Mouse (Mus musculus): ENCODE measurements around the gene Tmem161b.
"Not testable (repeated sequence)": the region's sequence is repeated elsewhere in the genome, so short reads cannot be mapped to it uniquely, and the experiment has no call there.

Tmem161b gene

DNA sequence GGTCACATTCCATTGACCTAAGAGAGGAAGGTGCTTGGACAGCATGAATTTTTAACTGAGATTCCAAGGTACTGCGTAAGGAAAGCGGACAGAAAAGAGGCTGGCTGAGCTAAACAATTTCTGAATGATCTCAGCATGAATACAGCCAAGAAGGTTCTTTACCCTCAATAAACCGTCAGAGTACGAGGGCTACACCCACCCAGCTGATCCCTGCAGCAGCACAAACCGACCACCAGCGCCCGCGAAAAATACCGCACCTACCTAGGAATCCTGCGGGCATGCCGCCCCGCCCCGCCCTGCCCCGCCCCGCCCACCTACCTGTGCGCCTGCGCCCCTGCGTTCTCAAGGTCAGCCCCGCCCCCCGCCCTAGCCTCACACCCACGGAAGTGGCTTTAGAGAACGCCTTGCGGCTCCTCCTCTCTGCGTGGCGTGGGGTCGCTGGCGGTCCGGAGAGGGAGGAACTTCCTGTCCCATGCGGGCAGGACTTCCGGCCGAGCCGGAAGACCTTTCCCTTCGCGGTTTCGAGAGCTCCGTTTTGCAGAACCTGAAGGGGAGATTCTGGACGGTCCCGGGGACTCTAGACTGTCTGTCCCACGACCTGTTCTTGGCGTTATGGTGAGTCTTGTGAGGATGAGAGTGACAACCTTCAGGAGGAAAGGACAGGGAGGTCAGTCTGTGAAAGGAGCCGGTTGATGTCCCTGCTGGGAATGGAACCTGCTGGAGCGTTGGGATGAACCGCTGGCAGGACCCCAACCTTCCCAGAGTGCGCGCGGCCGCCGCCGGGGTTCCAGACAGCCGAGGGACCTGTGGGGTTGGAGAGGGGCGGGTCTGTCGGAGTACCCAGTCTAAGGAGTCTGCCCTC, at the start of gene Tmem161b:
TSS of gene Tmem161b (plus strand) at position 477 of the 862 bp plus-strand sequence.
- POLR2A ChIA-PET, result interaction anchor here in 3 of 4 experiments (0.6 to 2.8 kb wide), 23 partner anchors 10 to 1229 kb away, joined by 3 to 23 read pairs (median 4); no protein-coding TSS in a partner anchor
- CTCF ChIA-PET, result interaction anchor here in 2 of 4 experiments (0.6 kb wide), 2 partner anchors 230 to 491 kb away, joined by 3 read pairs; no protein-coding TSS in a partner anchor

DNA sequence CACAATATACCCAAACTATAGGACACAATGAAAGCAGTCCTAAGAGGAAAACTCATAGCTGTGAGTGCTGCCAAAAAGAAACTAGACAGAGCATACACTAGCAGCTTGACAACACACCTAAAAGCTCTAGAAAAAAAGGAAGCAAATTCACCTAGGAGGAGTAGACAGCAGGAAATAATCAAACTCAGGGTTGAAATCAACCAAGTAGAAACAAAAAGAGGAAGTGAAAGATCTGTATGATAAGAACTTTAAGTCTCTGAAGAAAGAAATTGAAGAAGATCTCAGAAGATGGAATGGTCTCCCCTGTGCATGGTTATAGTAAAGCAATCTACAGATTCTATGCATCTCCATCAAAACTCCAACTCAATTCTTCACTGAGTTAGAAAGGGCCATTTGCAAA, 36.3 kb upstream of the Tmem161b start:
- CTCF ChIA-PET, result not testable (repeated sequence)

DNA sequence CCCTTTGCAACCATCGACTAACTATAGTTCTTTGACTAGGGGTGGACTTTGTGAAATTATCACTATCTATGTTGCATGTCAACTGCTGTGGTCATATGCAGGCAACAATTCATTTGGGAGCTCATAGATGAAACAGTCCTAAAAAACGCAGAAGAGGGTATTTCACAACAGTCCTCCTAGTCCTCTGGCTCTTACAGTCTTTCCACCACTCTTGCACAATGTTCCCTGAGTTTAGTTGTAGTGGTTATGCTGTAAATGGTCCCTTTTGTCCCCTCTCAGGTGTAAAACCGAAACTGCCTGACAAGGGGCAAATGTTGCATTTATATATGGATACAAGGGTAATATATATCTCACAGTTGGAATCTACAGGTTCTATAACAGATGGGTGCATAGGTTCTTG, 29.4 kb upstream of the Tmem161b start:
- CTCF ChIA-PET, result no interaction called here

More for the DNA sequence above, 36.3 kb upstream of the Tmem161b start:
- POLR2A ChIA-PET, result not testable (repeated sequence)

DNA sequence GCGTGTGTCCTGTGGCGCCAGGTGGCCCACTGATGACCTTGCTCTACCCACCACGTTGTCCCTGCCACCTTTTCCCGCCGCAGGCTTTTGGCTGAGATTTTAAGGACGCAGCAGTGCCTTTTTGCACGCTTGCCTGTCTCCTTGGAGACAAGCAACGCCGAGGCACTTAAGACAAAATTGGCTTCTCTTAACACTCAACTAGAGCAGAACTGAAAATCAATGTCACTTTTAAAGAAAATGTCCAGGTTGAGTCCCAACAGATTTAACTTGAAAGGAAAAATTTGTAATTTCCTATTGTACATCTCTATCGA, 541 bp downstream of the Tmem161b start:
- ChIA-PET CTCF (interaction anchor here in 1 of 4 experiments (0.6 kb wide), 1 partner anchor 492 kb away, joined by 3 read pairs; no protein-coding TSS in a partner anchor), POLR2A (interaction anchor here in 3 of 4 experiments (0.9 to 2.8 kb wide), 18 partner anchors 9 to 504 kb away, joined by 3 to 23 read pairs (median 4); no protein-coding TSS in a partner anchor)

More for the DNA sequence above, 29.4 kb upstream of the Tmem161b start:
- POLR2A ChIA-PET, result no interaction called here

DNA sequence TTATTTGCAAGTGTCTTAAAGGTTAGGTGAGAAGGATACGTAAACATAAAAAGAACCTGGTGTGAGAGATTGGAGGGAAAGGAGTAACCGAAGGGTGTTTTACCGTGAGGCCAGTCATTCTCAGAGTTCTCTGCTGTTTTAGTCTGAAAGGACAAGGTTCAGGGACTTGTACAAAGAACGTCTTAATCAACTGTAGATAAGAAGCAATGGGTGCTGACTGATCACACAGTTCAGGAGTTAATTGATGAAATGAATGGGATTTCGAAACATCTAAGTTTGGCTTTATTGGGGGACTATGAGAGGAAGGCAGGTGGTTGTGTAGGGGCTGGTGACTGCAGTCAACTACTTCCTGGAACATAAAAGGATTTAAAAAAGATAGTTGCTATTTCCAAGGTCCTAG, 922 bp downstream of the Tmem161b start:
- CTCF ChIA-PET, result no interaction called here

GRCm38 (mm10) chr13:84234019-84234418, 11.9 kb downstream of the Tmem161b start:
- CTCF ChIA-PET, result no interaction called here
- POLR2A ChIA-PET, result interaction anchor here (0.6 to 3.0 kb wide), 6 partner anchors 9 to 81 kb away, joined by 3 to 10 read pairs (median 4); partner anchors contain the start of gene Tmem161b (in 3 of the 4)

More for the DNA sequence above, 922 bp downstream of the Tmem161b start:
- POLR2A ChIA-PET, result interaction anchor here in 1 of 4 experiments (1.3 to 2.8 kb wide), 3 partner anchors 15 to 50 kb away, joined by 3 to 23 read pairs (median 3); no protein-coding TSS in a partner anchor

GRCm38 (mm10) chr13:84236768-84237167, 14.7 kb downstream of the Tmem161b start:
- ChIA-PET CTCF (interaction anchor here in 1 of 4 experiments (0.6 kb wide), 1 partner anchor 112 kb away, joined by 11 read pairs; no protein-coding TSS in a partner anchor), POLR2A (interaction anchor here in 2 of 4 experiments (0.6 to 3.2 kb wide), 7 partner anchors 10 to 48 kb away, joined by 3 to 23 read pairs (median 7); partner anchors contain the start of gene Tmem161b (in 2 of the 2))

DNA sequence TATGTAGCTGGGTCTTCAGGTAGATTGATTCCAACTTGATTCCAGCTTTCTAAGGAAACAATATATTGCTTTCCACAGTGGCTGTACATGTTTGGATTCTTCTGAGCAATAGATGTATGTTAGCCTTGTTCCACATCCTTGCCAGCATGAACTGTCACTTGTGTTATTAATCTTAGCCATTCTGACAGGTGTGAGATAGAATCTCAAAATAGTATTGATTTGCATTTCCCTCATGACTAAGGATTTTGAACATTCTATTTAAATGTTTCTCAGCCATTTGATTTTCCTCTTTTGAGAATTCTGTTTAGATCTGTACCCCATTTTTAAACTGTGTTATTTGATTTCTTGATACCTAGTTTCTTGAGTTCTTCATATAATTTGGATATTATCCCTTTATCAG, 16.1 kb downstream of the Tmem161b start:
- ChIA-PET CTCF (no interaction called here), POLR2A (interaction anchor here in 2 of 4 experiments (0.7 to 3.2 kb wide), 5 partner anchors 10 to 21 kb away, joined by 3 to 23 read pairs (median 4); partner anchors contain the start of gene Tmem161b (in 2 of the 2))

DNA sequence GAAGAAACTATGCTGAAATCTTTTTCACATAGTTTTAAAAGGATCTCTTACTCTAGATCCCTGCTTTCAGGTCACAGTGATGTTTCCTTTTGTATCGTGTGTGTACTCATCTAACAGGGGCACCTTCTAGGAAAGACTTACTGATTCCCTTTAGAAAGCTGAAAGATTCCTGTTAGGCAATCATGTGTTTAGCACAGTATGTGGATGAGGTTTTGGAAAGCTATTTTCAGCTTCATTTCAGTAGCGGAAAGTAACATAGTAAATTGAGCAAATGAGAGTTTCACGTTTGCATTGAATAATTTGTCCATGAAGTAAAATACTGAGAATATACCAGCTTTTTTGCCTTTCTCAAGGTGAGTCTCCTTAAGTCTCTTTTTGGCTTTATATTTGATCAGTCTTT, 26.0 kb downstream of the Tmem161b start:
- ChIA-PET POLR2A (interaction anchor here in 1 of 4 experiments (0.6 to 2.4 kb wide), 2 partner anchors 11 to 415 kb away, joined by 3 to 7 read pairs; no protein-coding TSS in a partner anchor), CTCF (no interaction called here)

DNA sequence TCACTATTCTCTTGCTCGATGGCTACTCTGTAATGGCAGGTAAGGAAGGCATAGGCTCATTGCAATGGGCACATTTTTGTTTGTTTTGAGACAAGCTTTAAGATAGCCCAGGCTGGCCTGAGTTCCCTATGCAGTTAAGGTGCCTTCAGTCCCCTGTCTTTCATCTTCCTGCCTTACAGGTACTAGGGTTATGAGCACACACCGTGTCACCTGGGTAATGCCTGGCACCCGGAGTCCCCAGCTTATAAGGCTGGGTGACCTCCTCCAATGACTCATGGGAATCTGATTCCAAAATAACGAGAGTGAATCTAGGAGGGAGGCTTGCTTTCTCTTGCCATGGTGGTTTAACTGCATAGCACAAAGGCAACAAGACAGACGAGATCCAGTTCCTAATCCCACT, 29.2 kb downstream of the Tmem161b start:
- CTCF ChIA-PET, result no interaction called here
- POLR2A ChIA-PET, result interaction anchor here in 1 of 4 experiments (1.1 kb wide), 1 partner anchor 8 kb away, joined by 3 read pairs; no protein-coding TSS in a partner anchor

DNA sequence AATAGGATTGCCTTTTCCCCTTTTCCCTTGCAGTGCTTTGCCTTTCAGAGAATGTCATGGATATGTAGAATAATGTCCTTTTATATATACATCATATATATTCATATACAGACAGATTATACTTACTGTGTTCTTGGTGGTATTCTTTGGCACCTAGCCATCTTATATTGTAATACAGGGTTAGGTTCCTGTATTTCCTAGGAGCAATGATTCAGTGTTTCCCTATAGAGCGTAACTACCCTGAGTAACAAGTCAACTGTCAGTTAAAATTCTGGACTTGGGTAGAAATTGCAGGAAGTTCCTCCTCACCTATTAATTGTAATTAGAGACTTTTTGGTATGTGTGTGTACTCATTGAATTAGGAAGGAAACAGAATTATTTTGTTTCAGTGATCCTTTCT, 33.0 kb downstream of the Tmem161b start:
- ChIA-PET CTCF (interaction anchor here in 1 of 4 experiments (1.1 kb wide), 1 partner anchor 530 kb away, joined by 3 read pairs; no protein-coding TSS in a partner anchor), POLR2A (interaction anchor here in 1 of 4 experiments (1.1 to 2.4 kb wide), 2 partner anchors 9 to 17 kb away, joined by 3 to 8 read pairs; no protein-coding TSS in a partner anchor)

DNA sequence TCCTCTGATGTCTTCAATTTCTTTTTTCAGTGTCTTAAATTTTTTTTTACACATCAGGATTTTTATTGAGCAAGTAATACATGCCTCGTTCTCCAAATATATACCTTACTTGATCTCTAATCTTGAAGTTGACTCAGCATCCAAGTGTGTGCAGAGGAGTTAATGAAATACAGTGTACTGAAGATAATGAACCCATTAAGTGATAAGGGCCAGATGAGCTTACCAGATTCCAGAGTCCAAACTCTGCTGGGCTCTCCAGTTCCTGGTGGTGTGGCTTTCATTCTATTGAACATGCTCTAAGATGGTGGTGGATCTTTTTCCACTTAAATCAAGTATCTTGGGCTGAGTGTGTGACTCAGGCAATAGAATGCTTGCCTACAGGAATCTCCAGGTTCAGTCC, 42.3 kb downstream of the Tmem161b start:
- CTCF ChIA-PET, POLR2A ChIA-PET: not testable (repeated sequence)

GRCm38 (mm10) chr13:84276246-84276645, 54.1 kb downstream of the Tmem161b start:
- POLR2A ChIA-PET, result interaction anchor here in 1 of 4 experiments (2.1 kb wide), 1 partner anchor 9 kb away, joined by 8 read pairs; no protein-coding TSS in a partner anchor
- CTCF ChIA-PET, result no interaction called here

GRCm38 (mm10) chr13:84280352-84280751, 58.3 kb downstream of the Tmem161b start:
- POLR2A ChIA-PET, result interaction anchor here in 1 of 4 experiments (0.7 to 1.3 kb wide), 2 partner anchors 15 to 21 kb away, joined by 3 to 5 read pairs; no protein-coding TSS in a partner anchor

GRCm38 (mm10) chr13:84282966-84283365, 60.9 kb downstream of the Tmem161b start:
- ChIA-PET CTCF (no interaction called here), POLR2A (no interaction called here)

More at GRCm38 (mm10) chr13:84280352-84280751, 58.3 kb downstream of the Tmem161b start:
- CTCF ChIA-PET, result no interaction called here

DNA sequence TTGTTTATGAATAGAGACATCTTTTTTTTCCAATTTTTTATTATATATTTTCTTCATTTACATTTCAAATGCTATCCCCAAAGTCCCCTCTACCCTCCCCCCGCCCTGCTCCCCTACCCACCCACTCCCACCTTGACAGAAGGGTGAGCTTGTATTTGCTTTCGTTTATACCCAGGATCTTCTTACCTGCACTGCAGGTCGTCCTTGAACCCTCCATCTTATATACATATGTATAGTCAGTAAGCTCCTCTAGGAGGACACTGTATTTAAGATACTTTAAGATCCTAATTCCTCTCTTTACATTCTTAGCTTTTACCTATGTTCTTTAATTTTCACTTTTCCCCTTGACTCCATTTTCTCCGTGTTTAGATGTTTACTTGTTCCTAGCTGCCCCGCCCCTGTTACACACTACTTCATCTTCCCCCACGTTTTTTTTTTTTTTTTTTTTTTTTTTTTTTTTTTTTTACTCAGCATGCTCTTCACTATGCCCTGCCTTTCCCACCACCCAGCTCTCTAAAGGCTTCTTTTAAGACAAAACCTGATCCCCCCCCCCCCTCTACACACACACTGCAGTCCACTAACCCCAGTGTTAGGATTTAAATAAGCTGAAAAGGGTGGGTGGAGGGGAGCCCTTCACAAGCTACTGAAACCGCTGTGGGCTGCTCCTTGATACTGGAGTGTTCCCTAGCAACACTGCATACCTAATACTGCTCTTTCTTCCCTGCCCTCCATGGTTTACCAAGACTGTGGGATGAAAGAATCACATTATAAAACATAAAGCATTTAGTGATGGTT, 62.9 kb downstream of the Tmem161b start:
- ChIA-PET POLR2A (interaction anchor here (0.5 to 2.0 kb wide), 18 partner anchors 10 to 1532 kb away, joined by 3 to 11 read pairs (median 4); partner anchors contain the start of gene Tmem161b (in 2 of the 4)), CTCF (interaction anchor here in 3 of 4 experiments (0.6 to 1.2 kb wide), 5 partner anchors 19 to 630 kb away, joined by 3 to 10 read pairs (median 4); no protein-coding TSS in a partner anchor)

DNA sequence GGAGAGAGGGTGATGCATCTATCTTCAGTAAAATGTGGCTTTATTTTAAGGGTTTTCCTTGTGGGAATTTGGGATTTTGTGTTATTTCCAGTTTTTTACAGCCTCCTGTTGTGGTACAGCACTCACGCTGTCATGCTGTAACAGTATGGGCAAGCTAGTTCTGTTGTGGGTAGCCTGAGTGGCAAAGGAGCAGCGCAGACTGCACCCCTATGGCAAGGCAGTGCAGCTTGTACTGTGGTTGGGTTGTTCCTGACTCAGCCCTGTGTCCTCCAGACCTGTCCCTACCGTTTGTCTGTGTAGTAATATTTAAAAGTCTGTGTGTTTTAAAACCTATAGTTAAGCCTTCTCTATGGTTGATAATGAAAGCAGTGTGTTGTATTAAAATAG, 63.5 kb downstream of the Tmem161b start:
- POLR2A ChIA-PET, result interaction anchor here in 3 of 4 experiments (0.5 to 2.0 kb wide), 13 partner anchors 10 to 1028 kb away, joined by 3 to 11 read pairs (median 4); partner anchors contain the start of gene Tmem161b (in 1 of the 3)
- CTCF ChIA-PET, result interaction anchor here in 2 of 4 experiments (0.7 to 1.2 kb wide), 2 partner anchors 18 to 570 kb away, joined by 3 to 4 read pairs; no protein-coding TSS in a partner anchor

GRCm38 (mm10) chr13:84299445-84300053, 77.5 kb downstream of the Tmem161b start:
- ChIA-PET POLR2A (interaction anchor here in 1 of 4 experiments (1.3 to 1.9 kb wide), 3 partner anchors 9 to 14 kb away, joined by 3 to 7 read pairs (median 4); no protein-coding TSS in a partner anchor), CTCF (no interaction called here)
